Mouse (Mus musculus): ENCODE data around the gene Spock1.
A peak's percentile ranks its signal among the peaks of the same experiment; 100 is the strongest.

Gene Spock1

DNA sequence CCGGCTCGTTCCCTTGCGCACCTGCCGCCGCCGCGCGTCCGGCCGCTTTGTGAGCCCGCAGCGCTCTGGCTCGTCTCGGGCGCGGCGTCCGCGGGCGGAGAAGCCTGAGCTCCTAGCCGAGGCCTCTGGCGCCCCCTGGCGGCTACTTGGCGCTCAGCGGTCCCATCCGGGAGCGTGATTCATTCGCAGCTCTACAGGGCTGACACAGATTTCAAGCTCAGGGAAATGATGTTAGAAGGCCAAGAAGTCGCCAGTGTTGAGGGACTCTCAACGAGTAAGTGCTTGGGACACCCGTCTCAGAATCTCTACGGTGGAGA is at the start of gene Spock1:
TSS of gene Spock1 (minus strand) at position 67 of the 317 bp plus-strand sequence.
- peak; percentile 97 for DNase-seq (ENCODE audit: low spot score in 2 of 2)

DNA sequence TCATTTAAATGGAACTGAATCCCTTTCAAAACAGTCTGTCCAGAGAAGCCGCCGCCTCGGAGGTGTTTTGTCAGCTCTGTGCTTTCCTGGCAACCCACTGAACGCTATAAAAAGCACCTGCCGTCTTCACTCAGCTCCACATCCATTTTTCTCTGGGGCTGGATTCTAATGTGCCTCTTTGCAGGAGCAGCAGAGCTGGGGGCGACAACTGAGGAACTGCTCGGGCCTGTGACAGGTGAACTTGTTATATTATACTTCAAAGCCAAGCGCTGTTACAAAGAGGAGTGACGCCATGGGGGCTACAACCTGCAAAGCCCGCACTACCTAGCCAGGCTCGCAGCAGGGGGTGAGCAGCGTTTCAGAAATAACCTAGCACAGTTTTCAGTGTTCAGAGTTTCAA is 42.0 kb upstream of the Spock1 start:
- peak; percentile 62 to 63 for DNase-seq (ENCODE audit: low spot score in 2 of 2)

DNA sequence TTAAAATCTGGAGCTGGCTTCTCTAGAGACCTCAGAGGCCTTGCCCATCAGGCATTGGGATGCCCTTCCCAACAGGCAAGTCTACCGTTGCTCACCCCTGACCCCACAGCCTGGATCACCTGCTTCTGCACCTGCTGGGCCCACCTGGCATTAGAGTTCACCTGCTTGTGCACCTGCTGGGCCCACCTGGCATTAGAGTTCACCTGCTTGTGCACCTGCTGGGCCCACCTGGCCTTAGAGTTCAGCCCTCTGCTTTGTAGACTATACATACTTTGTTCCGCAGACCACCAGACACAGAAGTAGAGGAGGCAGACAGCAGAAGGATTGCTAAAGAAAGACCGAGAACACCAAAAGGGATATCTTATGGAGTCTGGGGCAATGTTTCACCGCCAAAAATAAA is 41.4 kb upstream of the Spock1 start:
- DNase-seq (ENCODE audit: low spot score in 2 of 2), result no peak

DNA sequence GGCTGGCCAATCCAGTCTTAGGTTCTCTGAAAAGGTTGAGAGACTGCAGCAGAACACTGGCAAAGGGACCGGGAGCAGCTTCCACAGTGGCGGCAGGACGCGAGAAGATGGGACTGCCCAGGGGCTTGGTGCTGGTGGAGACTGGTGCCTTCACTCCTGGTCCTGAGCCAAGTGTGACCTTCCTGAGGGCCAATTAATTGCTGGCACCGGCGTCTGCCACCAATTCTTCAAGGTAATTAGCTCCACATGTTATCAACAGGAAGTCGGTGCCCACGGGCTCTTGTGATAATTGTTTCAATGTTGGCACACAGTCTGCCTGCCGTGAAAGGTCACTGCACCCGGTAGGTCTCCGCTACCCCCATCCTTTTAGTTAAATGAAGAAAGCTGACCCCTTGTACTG is 37.1 kb upstream of the Spock1 start:
- no peak for DNase-seq (ENCODE audit: low spot score in 2 of 2)

DNA sequence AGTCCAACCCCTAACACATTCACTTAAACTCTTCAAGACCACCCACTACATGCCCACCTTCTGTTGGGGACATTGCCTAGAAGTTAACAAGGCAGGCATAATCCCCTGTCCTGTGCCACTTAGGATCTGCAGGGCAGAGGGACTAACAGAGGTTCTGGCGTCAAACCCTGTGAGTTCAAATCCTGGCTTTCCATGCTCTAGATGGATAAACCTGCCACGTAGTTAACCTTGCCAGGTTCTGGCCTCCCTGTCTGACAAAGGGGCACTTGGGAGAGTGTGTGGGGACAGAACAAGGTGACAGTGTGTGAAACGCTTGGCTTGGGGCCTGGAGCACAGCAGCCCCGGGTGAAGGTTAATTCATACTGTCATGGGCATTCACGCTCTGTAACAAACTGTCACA is 36.3 kb upstream of the Spock1 start:
- no peak for DNase-seq (ENCODE audit: low spot score in 2 of 2)

DNA sequence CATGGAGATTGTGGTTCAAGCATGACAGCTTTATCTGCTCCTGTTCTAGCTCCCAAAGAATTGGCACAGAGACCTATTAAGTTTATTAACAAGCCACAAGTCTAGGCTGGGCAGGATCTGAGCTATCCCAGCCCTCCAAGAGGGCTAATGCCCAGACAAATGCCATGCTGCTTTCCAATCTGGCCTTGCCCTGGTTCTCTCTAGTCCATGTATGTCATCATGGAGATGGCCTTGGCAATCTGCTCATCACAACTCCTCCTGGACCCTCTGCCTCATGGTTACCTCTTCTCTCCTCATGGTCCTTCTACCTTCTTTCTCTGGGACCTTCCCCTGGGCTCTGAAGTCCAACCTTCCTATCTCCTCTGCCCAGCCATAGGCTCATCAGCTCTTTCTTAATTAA is 35.8 kb upstream of the Spock1 start:
- DNase-seq (ENCODE audit: low spot score in 2 of 2), result no peak

DNA sequence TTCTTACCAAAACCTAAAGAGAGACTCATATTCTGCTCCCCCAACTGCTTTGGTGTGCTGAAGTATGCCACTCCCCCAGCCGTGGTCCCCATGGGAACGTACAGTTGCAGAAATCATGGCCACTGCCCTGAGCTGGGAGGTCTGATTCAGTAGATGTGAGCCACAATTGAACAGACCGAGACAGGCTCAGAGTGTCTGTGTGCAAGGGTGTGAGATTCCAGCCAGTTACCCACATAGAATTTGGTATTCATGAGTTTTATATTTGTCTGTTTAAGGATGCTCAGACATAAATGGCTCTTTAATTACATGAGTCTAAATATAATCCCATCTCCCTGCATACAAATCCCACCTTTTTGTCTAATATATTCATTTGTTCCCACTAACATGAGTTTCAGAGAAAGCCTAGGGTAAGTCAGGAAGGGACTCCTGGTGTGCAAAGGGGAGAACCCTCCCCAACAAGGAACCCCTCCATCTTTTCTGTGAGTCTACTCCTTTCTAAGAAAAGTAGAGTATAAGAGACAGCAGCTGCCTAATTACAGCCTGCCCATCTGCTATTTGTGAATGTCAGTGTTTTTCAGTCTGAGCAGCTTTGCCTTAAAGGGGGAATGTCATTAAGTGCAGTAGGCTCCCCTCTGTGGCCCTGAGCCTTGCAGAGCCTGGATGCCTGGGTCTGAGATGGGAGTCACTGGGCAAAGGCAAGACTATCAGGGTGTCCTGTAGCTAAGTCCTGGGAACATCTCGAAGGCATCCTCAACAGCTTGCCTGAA is 29.5 kb upstream of the Spock1 start:
- DNase-seq (ENCODE audit: low spot score in 2 of 2), result peak; percentile 32 to 69

DNA sequence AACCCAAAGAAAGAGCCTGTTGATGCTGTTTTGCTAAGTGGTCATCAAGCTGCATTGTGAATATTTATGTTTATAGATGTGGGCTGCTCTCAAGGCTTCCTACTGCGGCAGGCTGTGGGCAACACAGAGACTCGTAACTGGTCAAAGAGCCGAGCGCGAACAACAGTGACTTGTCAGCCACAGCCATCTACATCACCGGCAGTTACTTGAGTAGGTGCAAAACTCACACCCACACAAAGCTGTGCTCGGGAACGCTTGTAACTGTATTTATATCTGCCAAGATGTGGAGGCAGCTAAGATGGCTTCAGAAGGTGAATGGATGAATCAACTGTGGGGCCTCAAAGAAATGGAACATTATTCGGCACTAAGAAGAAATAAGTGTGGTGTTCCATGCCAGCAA is 23.9 kb upstream of the Spock1 start:
- DNase-seq (ENCODE audit: low spot score in 2 of 2), result peak; percentile 56 to 61

DNA sequence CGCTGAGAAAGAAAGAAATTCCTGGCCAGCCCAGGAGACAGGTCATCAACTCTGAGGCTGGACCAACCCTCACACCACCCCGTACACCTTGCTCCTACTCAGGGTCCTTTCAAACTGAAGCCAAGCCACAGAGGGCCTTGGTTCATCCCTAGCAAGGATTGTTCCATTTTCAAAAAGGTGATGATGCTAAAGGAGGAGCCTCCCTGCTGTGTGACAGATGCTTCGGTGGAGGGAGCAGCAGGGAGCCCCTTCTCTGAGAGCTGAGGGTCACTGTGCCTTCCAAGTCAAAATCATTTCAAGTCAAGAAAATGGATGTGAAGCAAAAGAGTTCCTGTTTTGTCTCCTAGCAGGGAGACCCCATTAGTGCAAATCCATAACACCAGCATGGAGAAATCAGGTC is 23.2 kb upstream of the Spock1 start:
- DNase-seq (ENCODE audit: low spot score in 2 of 2), result no peak

DNA sequence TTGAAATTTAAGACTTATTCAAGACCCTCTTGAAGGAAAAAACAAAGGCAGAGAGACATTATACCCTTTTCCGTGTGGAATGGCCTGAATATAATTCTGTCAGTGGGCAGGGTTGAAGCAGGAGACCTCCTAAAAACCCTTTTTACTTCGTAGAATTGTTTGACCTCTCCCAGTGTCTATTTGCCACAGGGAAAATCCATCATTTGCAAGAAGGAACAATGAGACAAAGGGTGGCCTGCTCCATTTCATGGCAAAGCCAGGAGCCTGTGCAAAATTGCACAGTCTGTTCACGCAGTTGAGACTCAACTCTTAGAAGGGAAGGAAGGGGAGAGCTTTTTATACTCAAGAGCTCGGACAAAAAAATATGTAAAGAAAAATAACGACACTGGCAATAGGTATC is 22.6 kb upstream of the Spock1 start:
- DNase-seq (ENCODE audit: low spot score in 2 of 2), result no peak

DNA sequence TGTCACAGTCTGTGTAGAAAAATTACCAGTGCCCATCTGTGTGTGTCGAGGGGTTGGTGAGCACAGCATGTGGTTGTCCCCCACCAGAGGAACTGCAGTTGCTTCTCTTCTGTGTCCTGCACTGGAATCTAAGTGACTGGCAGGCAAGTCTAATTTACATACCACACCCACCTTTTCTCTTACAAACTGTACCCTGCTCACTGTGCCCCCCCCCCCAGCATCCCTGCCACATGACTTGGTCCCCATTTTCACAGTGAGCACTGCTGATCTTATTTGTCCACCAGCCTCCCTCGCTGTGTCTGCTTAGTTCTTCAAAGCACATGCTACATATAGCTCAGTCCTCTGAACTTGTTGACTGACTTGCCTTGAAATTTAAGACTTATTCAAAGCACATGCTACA is 22.2 kb upstream of the Spock1 start:
- no peak for DNase-seq (ENCODE audit: low spot score in 2 of 2)

DNA sequence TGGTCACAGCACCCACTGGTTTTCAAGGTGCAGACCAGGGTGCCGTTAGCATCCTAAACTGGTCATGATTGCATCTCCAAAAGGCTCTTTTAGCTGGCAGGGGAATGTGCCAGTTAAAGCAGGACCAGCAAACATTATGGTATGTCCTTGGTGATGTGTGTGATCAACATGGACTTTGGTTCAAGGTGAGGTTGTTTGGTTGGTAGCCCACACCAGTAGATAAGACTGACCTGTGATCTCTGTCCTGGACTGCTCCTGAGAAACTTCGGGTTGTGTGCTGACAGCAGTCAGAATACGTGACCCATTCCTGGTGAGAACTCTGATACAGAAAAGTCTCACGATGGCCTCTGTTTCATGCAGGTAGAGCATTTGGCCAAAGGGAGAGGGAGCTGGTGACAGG is 11.8 kb upstream of the Spock1 start:
- no peak for DNase-seq (ENCODE audit: low spot score in 2 of 2)

DNA sequence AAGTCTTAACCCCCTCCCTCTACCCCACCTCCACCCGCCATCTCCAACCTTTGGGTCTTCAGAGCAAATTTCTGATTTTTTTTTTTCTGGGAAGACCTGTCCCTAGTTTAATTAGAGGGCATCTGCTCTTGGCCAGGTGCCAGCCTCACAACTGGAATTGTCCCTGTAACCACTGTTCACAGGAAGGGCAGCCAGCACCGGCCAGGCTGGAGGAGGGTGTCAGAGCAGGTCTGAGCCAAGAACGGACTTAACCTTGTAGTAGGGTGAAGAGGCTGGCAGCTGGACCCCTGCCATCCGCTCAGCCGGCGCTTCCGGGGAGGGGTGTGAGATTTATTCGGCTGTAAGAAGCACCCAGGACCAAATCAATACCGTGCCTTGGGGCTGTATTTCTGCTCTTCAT is 3.0 kb upstream of the Spock1 start:
- no peak for DNase-seq (ENCODE audit: low spot score in 2 of 2)

DNA sequence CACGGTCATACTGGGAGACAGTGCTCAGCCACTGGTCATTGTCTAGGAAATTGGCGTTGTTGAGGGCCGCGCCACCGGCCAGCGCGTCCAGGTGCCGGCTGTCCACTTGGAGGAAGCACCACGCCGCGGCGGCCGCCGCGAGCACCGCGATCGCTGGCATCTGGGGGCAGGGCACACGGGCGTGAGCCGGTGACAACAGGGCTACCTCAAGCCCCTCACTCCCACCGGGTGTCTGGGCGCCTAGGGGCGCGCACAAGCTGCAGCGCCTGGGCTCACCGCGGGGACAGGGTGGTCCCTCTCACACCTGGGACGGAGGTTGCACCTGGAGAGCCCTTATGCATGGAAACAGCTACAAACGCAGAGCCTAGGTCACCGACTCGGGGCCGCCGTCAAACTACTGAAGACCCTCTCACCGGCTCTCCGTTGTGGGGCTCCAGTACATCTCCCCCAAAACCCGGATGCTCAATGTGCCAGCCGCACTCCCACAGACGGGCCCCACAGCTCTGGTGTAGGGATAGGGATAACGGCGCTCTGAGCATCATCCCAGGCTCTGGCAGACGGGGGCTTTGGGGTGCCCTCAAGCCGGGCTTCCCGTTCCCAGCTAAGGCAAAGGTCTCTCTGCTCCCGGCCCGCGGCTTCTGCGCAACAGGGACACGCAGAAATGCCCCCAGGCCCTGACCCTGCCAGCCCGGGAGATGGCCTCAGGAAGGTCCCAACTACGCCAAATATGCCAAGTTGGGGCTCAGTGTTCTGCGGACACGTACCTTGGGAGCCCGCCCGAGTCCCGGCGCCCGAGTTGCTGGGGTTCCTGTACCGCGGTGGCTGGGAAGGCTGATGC is 485 bp downstream of the Spock1 start:
- peak in 1 of 2 experiments; percentile 16 for DNase-seq (ENCODE audit: low spot score in 2 of 2)

DNA sequence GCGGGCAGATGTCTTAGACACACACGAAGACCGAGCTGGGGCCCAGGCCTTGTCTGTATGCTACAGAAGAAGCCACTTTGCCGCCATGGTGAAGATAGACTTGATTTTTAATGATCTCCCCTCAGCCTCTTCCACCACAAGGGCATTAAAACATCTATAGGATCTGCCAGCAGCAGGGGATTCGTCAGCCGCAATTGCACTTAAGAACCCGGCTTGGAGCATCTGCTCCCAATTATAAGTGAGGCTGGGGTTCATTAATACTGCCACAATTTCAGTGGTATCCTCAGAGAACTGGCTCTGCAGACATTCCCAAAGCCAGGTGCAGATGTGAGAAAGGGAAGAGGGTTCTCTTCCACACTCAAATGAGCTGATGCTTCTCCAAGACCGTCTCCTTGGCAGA is 13.5 kb downstream of the Spock1 start:
- no peak for DNase-seq (ENCODE audit: low spot score in 2 of 2)

DNA sequence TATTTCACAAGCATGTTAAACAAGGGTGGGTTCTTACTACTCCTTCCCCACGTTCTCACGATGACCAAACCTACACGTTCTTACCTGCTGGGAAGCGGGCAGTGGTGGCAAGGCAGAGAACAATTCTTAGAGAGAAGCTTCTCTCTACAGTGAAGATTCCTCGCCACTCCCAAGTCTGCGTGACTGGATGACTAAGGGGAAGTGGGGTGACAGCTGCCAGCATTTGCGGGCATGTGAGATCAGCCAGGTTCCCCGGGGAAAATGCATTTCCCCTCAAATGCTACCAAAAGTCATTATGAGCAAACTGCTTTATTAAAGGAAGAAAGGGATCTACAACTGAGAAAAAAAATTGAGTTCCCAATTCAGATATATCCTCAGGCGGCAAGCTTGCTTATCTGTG is 18.4 kb downstream of the Spock1 start:
- no peak for DNase-seq (ENCODE audit: low spot score in 2 of 2)

DNA sequence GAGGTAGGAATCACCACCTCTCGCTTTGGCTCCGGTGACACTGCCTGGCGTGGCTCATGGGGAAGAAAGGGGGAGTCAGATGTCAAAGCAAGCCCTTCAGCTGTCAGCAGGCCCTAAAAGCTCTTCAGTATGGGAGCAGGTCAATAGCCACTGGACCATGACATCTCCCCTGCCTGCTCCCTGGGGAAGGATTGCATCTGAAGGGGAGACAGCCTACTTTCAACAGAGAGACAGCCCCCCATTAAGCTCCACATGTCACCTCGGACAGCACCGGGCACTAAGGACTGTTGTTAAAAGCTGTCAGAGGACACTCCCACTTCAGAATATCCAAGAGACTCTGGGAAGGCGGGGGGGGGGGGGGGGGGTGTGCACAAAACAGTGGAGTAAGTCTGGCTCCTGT is 19.1 kb downstream of the Spock1 start:
- DNase-seq (ENCODE audit: low spot score in 2 of 2), result no peak

DNA sequence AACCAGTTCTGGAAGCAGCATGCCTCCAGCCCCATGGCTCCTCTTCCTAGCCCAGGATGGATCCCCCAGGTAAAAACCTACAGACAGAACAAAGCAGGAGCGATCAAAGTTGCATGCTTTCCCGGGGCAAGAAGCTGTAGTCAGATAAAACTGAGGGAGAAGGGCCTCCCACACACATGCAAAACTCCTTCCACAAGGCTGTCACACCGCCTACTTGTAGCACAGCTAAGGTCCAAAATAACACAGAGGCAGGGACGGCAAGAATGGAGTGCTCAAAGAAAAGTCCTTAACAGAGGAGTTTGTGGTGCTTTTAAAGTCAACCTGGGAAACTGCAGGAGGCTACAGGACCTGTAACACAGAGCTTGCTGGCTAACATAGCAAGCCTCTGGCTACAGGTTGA is 28.3 kb downstream of the Spock1 start:
- DNase-seq (ENCODE audit: low spot score in 2 of 2), result peak; percentile 70 to 75

DNA sequence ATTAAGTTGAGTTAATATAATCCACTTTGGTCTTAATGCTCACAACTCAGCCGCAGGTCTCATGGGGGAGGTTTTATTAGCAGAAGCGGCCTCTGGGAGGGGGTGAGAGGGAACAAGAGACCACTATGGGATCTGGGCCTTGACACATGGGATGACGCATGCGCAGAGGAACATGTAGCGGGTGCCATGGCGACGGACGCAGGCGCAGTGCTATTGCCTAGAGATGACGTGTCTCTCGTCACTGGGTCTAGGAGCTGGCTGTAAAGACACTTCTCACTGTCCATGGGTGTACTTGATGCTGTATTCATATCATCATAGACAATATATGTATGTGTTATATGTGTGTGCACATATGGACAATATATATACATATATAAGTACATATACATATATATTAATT is 29.3 kb downstream of the Spock1 start:
- no peak for DNase-seq (ENCODE audit: low spot score in 2 of 2)

DNA sequence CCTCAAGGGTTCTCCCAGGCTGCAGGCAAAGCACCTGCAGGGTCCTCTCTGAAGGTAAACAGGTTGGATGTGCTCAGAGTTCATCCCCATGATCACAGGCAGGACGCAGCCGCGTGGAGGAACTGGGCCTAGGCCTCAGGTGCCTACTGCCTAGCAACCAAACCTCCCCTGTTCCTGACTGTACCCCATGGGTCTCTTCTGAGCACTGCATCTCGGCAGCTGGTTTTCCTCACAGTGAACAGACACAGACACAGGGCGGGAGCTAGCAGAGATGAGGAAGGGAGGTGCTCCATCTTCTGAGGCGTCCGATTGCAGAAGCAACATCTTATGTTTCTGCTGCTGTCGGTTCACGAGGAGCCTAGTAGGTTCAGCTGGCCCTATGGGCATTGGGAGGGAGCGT is 30.4 kb downstream of the Spock1 start:
- DNase-seq (ENCODE audit: low spot score in 2 of 2), result no peak

DNA sequence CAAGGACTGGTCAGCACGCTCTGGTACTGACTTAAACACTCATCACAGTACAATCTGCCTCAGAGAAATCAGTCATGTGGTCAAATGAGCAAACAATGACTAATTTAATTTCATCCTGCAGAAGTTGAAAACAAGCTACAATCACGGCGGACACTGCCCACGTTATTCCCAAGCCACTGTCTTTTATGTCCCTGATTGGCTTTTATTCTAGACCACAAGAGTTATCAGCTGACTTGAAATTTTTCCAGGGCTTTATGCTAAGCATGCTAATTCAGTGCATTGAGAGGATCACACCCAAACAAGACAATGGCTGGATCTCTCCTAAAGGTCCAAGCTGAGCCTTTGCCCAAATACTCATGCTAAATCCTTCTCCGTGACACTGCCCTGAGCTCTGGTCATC is 31.2 kb downstream of the Spock1 start:
- no peak for DNase-seq (ENCODE audit: low spot score in 2 of 2)

DNA sequence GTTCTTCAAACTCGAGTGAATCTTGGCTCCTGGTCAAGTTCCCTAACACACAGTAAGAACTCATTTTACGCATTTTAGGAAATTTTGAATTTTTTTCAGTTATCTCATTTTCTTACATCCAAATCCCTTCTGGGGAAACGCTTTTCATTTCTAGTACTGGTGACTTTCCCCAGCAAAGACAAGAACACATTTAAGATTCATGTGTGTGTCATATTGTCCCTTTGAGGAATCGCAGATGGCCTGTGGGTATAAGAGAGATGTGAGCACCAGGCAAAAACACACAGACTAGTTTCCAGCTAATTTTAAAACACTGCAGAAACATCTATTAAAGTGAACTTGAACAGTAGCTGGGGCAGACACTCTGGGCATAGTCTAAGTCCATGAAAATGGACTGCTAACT is 38.1 kb downstream of the Spock1 start:
- DNase-seq (ENCODE audit: low spot score in 2 of 2), result no peak

DNA sequence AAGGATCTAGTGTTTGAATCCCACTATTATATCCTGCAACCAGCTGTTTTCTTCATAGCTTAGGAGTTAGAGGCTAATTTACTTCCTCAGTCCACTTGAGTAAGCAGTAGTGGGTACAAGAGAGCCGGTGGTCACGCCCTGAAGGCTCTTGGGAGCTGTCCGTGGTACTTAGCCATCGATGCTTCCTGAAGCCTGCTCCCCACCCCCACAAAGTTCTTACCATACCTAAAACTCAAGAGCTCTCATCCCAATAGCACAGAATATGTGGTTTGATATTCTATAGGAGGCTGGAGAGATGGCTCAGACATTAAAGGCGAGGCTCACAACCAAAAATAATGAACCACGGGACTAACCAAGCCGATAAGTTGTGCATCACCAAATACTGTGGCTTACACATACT is 40.5 kb downstream of the Spock1 start:
- DNase-seq (ENCODE audit: low spot score in 2 of 2), result no peak

DNA sequence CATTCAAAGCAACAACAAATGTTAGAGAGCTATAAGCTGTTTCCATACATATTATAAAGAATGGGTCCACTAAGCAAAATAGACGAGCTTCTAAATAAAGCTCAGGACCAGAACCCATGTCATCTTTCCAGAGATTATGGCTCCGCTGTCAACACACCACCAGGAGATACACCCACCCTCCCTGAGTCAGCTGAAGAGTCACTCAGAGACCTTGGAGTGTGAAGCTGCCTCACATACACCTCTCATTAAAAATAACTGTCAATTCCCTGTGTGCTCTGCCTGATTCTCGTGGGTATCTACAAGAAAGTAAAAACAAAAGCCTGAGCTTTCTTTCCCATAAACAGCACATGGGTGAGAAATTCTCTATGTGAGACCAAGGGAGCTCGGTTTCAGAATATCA is 43.1 kb downstream of the Spock1 start:
- no peak for DNase-seq (ENCODE audit: low spot score in 2 of 2)
